Mouse (Mus musculus): ENCODE data around the gene Ankrd9. TPM values are rescaled to one million over a fixed set of nuclear protein-coding genes. Genes with fewer than 3 reads are reported as not detected.
A peak's percentile ranks its signal among the peaks of the same experiment; 100 is the strongest.

Gene Ankrd9
- 16.6 and 20.9 TPM in 2 replicates for polyA plus RNA-seq (2015; fragmentation: Nextera tagmentation; extraction: Ambion mirVana)

GRCm38 (mm10) chr12:110978607-110979406, at the start of gene Ankrd9:
Ankrd9 (minus strand) TSS chr12:110979040.
- H3K36me3 ChIP-seq, result peaks cover 11% of the 10 kb centered on the region; the same call in 1 of the 2 replicates
- under 1% methylated on average over 88 of the region's 90 CpGs for WGBS
- peak within 1 kb of the TSS; percentile 90 for H3K4me3 ChIP-seq (replicated peaks)
- peak; percentile 92 for ATAC-seq (ENCODE audit: insufficient read depth, low FRiP score, low read depth)
- H3K9ac ChIP-seq, result peak within 1 kb of the TSS; percentile 68
- H3K4me2 ChIP-seq, result peak within 1 kb of the TSS; percentile 96
- H3K27me3 ChIP-seq (replicated peaks), result no peaks in the 10 kb centered on the region
- H3K9me3 ChIP-seq, result no peaks in the 10 kb centered on the region
- peak within 1 kb of the TSS; percentile 73; the same call in 1 of the 2 replicates for H3K27ac ChIP-seq
- H3K4me1 ChIP-seq, result peaks cover 14% of the 10 kb centered on the region

GRCm38 (mm10) chr12:111021577-111021976, 42.7 kb upstream of the Ankrd9 start:
- ATAC-seq (ENCODE audit: insufficient read depth, low FRiP score, low read depth), result no peak
- 56% methylated on average over 3 of the region's 3 CpGs for WGBS
- Histone ChIP-seq H3K36me3 (no peaks in the 10 kb centered on the region), H3K9me3 (no peaks in the 10 kb centered on the region), H3K4me3 (replicated peaks) (no peak overlapping the region), H3K9ac (no peak overlapping the region), H3K27me3 (replicated peaks) (no peaks in the 10 kb centered on the region), H3K27ac (no peak overlapping the region), H3K4me2 (no peak overlapping the region), H3K4me1 (no peaks in the 10 kb centered on the region)

GRCm38 (mm10) chr12:111021138-111021537, 42.3 kb upstream of the Ankrd9 start:
- ATAC-seq (ENCODE audit: insufficient read depth, low FRiP score, low read depth), result no peak
- Histone ChIP-seq H3K4me1 (no peaks in the 10 kb centered on the region), H3K4me2 (no peak overlapping the region), H3K27ac (no peak overlapping the region), H3K36me3 (no peaks in the 10 kb centered on the region), H3K4me3 (replicated peaks) (no peak overlapping the region), H3K9ac (no peak overlapping the region), H3K27me3 (replicated peaks) (no peaks in the 10 kb centered on the region), H3K9me3 (no peaks in the 10 kb centered on the region)
- 27% methylated on average over 1 of the region's 1 CpGs for WGBS

GRCm38 (mm10) chr12:111019086-111019485, 40.2 kb upstream of the Ankrd9 start:
- Histone ChIP-seq H3K9me3 (no peaks in the 10 kb centered on the region), H3K9ac (no peak overlapping the region), H3K36me3 (no peaks in the 10 kb centered on the region), H3K4me1 (no peaks in the 10 kb centered on the region), H3K4me2 (no peak overlapping the region), H3K27me3 (replicated peaks) (no peaks in the 10 kb centered on the region), H3K27ac (no peak overlapping the region), H3K4me3 (replicated peaks) (no peak overlapping the region)
- no peak for ATAC-seq (ENCODE audit: insufficient read depth, low FRiP score, low read depth)
- 92% methylated on average over 2 of the region's 2 CpGs for WGBS

- H3K9me3 ChIP-seq, result no peaks in the 10 kb centered on the region
- H3K9ac ChIP-seq, result no peak overlapping the region
- no peak overlapping the region for H3K4me2 ChIP-seq
- no peaks in the 10 kb centered on the region for H3K27me3 ChIP-seq (replicated peaks)
- H3K4me1 ChIP-seq, result no peaks in the 10 kb centered on the region
- ATAC-seq (ENCODE audit: insufficient read depth, low FRiP score, low read depth), result no peak
- no peak overlapping the region for H3K4me3 ChIP-seq (replicated peaks)
- 92% methylated on average over 11 of the region's 11 CpGs for whole genome bisulfite sequencing
- no peaks in the 10 kb centered on the region for H3K36me3 ChIP-seq
- H3K27ac ChIP-seq, result no peak overlapping the region
Observed at GRCm38 (mm10) chr12:111018068-111018467, 39.2 kb upstream of the Ankrd9 start.

GRCm38 (mm10) chr12:111016807-111017206, 38.0 kb upstream of the Ankrd9 start:
- H3K9ac ChIP-seq, result no peak overlapping the region
- no peaks in the 10 kb centered on the region for H3K9me3 ChIP-seq
- 84% methylated on average over 3 of the region's 3 CpGs for whole genome bisulfite sequencing
- H3K4me1 ChIP-seq, result no peaks in the 10 kb centered on the region
- no peak overlapping the region for H3K4me3 ChIP-seq (replicated peaks)
- ATAC-seq (ENCODE audit: insufficient read depth, low FRiP score, low read depth), result no peak
- no peak overlapping the region for H3K27ac ChIP-seq
- no peaks in the 10 kb centered on the region for H3K27me3 ChIP-seq (replicated peaks)
- H3K4me2 ChIP-seq, result no peak overlapping the region
- no peaks in the 10 kb centered on the region for H3K36me3 ChIP-seq

- 62% methylated on average over 6 of the region's 6 CpGs for WGBS
- Histone ChIP-seq H3K4me1 (peaks cover 40% of the 10 kb centered on the region), H3K4me3 (replicated peaks) (no peak overlapping the region), H3K36me3 (no peaks in the 10 kb centered on the region), H3K9ac (no peak overlapping the region), H3K4me2 (no peak overlapping the region), H3K27me3 (replicated peaks) (no peaks in the 10 kb centered on the region), H3K27ac (peak overlapping the region; percentile 81), H3K9me3 (no peaks in the 10 kb centered on the region)
- ATAC-seq (ENCODE audit: insufficient read depth, low FRiP score, low read depth), result no peak
Observed at GRCm38 (mm10) chr12:111009615-111010257, 30.9 kb upstream of the Ankrd9 start.

- peak overlapping the region; percentile 81 for H3K27ac ChIP-seq
- H3K9me3 ChIP-seq, result no peaks in the 10 kb centered on the region
- ATAC-seq (ENCODE audit: insufficient read depth, low FRiP score, low read depth), result peak; percentile 31; the same call in 1 of the 2 replicates
- H3K4me1 ChIP-seq, result peaks cover 40% of the 10 kb centered on the region
- no peaks in the 10 kb centered on the region for H3K27me3 ChIP-seq (replicated peaks)
- H3K4me3 ChIP-seq (replicated peaks), result no peak overlapping the region
- whole genome bisulfite sequencing, result 42% methylated on average over 11 of the region's 11 CpGs
- no peak overlapping the region for H3K9ac ChIP-seq
- no peaks in the 10 kb centered on the region for H3K36me3 ChIP-seq
- no peak overlapping the region for H3K4me2 ChIP-seq
Observed at GRCm38 (mm10) chr12:111008500-111009490, 30.0 kb upstream of the Ankrd9 start.

GRCm38 (mm10) chr12:111007134-111008103, 28.6 kb upstream of the Ankrd9 start:
- H3K4me3 ChIP-seq (replicated peaks), result no peak overlapping the region
- ATAC-seq (ENCODE audit: insufficient read depth, low FRiP score, low read depth), result peak; percentile 64
- H3K27ac ChIP-seq, result peak overlapping the region; percentile 81
- no peak overlapping the region for H3K9ac ChIP-seq
- 49% methylated on average over 14 of the region's 14 CpGs for WGBS
- H3K4me2 ChIP-seq, result no peak overlapping the region
- H3K9me3 ChIP-seq, result no peaks in the 10 kb centered on the region
- peaks cover 40% of the 10 kb centered on the region for H3K4me1 ChIP-seq
- H3K36me3 ChIP-seq, result no peaks in the 10 kb centered on the region
- H3K27me3 ChIP-seq (replicated peaks), result no peaks in the 10 kb centered on the region

GRCm38 (mm10) chr12:111006339-111006738, 27.5 kb upstream of the Ankrd9 start:
- 38% methylated on average over 5 of the region's 5 CpGs for WGBS
- ATAC-seq (ENCODE audit: insufficient read depth, low FRiP score, low read depth), result peak; percentile 19
- Histone ChIP-seq H3K4me3 (replicated peaks) (no peak overlapping the region), H3K27me3 (replicated peaks) (no peaks in the 10 kb centered on the region), H3K9me3 (no peaks in the 10 kb centered on the region), H3K4me1 (peaks cover 40% of the 10 kb centered on the region), H3K4me2 (no peak overlapping the region), H3K36me3 (no peaks in the 10 kb centered on the region), H3K27ac (peak overlapping the region; percentile 81), H3K9ac (no peak overlapping the region)
